8 mouse cellular contexts compared by ENCODE assay signal in the genomic region with DNA sequence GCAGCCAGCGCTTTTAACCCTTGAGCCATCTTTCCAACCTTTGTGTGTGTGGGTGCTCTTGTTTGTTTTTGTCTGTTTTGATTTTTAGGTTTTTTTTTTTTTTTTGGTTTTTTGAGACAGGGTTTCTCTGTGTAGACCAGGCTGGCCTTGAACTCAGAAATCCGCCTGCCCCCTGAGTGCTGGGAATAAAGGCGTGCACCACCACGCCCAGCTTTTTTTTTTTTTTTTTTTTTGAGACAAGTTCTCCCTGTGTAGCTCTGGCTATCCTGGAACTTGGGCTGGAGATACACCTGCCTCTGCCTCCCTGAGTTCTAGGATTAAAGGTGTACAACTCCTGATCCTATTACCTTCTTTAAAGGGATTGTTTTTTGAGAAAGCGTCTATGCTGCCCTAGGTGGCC. TPM values are rescaled to one million over a fixed set of nuclear protein-coding genes. Genes with fewer than 3 reads are reported as not detected.
DNase-seq lines count a peak whose midpoint lies in the region; ATAC-seq and TF ChIP-seq lines count a peak whose summit lies in the region.

No protein-coding gene starts in this region.

- no peak for TF ChIP-seq POLR2A in ES-Bruce4 (IDR thresholded peaks at IDR 0.05; ENCODE audit: insufficient read depth, low read length)

- no peaks in the 10 kb centered on the region for H3K27me3 ChIP-seq in heart, embryonic 10.5 days (ENCODE audit: insufficient read depth, poor library complexity, severe bottlenecking)
- no peaks in the 10 kb centered on the region for H3K27me3 ChIP-seq in ES-Bruce4 (ENCODE audit: control insufficient read depth, insufficient read depth, low read length, poor library complexity, severe bottlenecking)
- no peaks in the 10 kb centered on the region for H3K27me3 ChIP-seq in hindbrain, embryonic 12.5 days
- no peaks in the 10 kb centered on the region for H3K27me3 ChIP-seq in liver, embryonic 15.5 days

- no peaks in the 10 kb centered on the region for H3K9me3 ChIP-seq in heart, embryonic 10.5 days
- no peaks in the 10 kb centered on the region for H3K9me3 ChIP-seq in ES-Bruce4 (replicated peaks; ENCODE audit: control insufficient read depth, insufficient read depth, low read length, poor library complexity, severe bottlenecking)
- H3K9me3 ChIP-seq in hindbrain, embryonic 12.5 days (replicated peaks) = no peaks in the 10 kb centered on the region
- no peaks in the 10 kb centered on the region for H3K9me3 ChIP-seq in liver, embryonic 15.5 days (replicated peaks)

- no peak for DNase-seq in heart, embryonic 10.5 days (ENCODE audit: low spot score)
- no peak for DNase-seq in heart, adult 8-10 months (ENCODE audit: low spot score)
- no peak for DNase-seq in right cerebral cortex, postnatal 25 days
- DNase-seq in spleen, adult 18-20 months = no peak

- no peak for TF ChIP-seq EP300 in ES-Bruce4 (IDR thresholded peaks at IDR 0.05; ENCODE audit: insufficient read depth, low read depth, low read length)

- peaks cover 11% of the 10 kb centered on the region; the same call in 1 of the 2 replicates for H3K4me1 ChIP-seq in heart, embryonic 10.5 days
- peaks cover 2% of the 10 kb centered on the region for H3K4me1 ChIP-seq in ES-Bruce4 (ENCODE audit: control insufficient read depth, insufficient read depth, low read length)
- peaks cover 19% of the 10 kb centered on the region for H3K4me1 ChIP-seq in hindbrain, embryonic 12.5 days
- H3K4me1 ChIP-seq in liver, embryonic 15.5 days (replicated peaks) = peaks cover 60% of the 10 kb centered on the region

- peak overlapping the region; percentile 82 for H3K4me2 ChIP-seq in hindbrain, embryonic 12.5 days (replicated peaks)
- peak overlapping the region; percentile 97 for H3K4me2 ChIP-seq in liver, embryonic 15.5 days

- no peak for TF ChIP-seq CTCF in ES-Bruce4 (IDR thresholded peaks at IDR 0.05; ENCODE audit: low read depth, low read length)

- H3K27ac ChIP-seq in heart, embryonic 10.5 days = no peak overlapping the region
- H3K27ac ChIP-seq in ES-Bruce4 (ENCODE audit: insufficient read depth, low read length) = 0 out of 2 replicates have a peak overlapping the region, but pooled peaks have one; percentile 65
- no peak overlapping the region for H3K27ac ChIP-seq in hindbrain, embryonic 12.5 days
- H3K27ac ChIP-seq in liver, embryonic 15.5 days (replicated peaks) = peak overlapping the region; percentile 64

- 74% methylated on average over 5 of the region's 5 CpGs for WGBS in heart, embryonic 10.5 days
- 81% methylated on average over 5 of the region's 5 CpGs for WGBS in hindbrain, embryonic 12.5 days
- WGBS in liver, embryonic 15.5 days (ENCODE audit: insufficient replicate concordance) = 41% methylated on average over 5 of the region's 5 CpGs

- H3K9ac ChIP-seq in ES-Bruce4 (ENCODE audit: low read depth, poor library complexity, severe bottlenecking) = peak overlapping the region; percentile 89
- H3K9ac ChIP-seq in hindbrain, embryonic 12.5 days = peak overlapping the region; percentile 94; the same call in 1 of the 2 replicates
- peak overlapping the region; percentile 98 for H3K9ac ChIP-seq in liver, embryonic 15.5 days

- peak overlapping the region; percentile 98 for H3K4me3 ChIP-seq in heart, embryonic 10.5 days
- peak overlapping the region; percentile 77 for H3K4me3 ChIP-seq in ES-Bruce4 (ENCODE audit: low read depth, low read length)
- peak overlapping the region; percentile 73; the same call in 1 of the 2 replicates for H3K4me3 ChIP-seq in hindbrain, embryonic 12.5 days
- peak overlapping the region; percentile 98 for H3K4me3 ChIP-seq in liver, embryonic 15.5 days (replicated peaks)

- ATAC-seq in hindbrain, embryonic 12.5 days (ENCODE audit: low FRiP score) = no peak
- no peak for ATAC-seq in liver, embryonic 15.5 days (ENCODE audit: insufficient read depth)
- ATAC-seq in inflammation-experienced regulatory T-cells, adult 6 months = no peak

- peaks cover 28% of the 10 kb centered on the region for H3K36me3 ChIP-seq in heart, embryonic 10.5 days
- H3K36me3 ChIP-seq in ES-Bruce4 (ENCODE audit: control insufficient read depth, insufficient read depth, low read length, poor library complexity, severe bottlenecking) = peaks cover 27% of the 10 kb centered on the region
- H3K36me3 ChIP-seq in hindbrain, embryonic 12.5 days = peaks cover 6% of the 10 kb centered on the region; the same call in 1 of the 2 replicates
- peaks cover 34% of the 10 kb centered on the region for H3K36me3 ChIP-seq in liver, embryonic 15.5 days (replicated peaks)

RNA-seq across cellular contexts. Expression of gene Ptges3, which starts 2.4 kb away (rescaled TPM):
- polyA plus RNA-seq in heart, embryonic 10.5 days (2016; fragmentation: Nextera tagmentation; extraction: Ambion mirVana) = 403 and 465 TPM in 2 replicates
- 100 to 1,000 TPM in 1 of 4 experiments, 10 to 100 TPM in 3; 77.8 to 104 (median 91.6) TPM for total RNA-seq in heart, adult 8-10 months (2022)
- 759 and 788 TPM in 2 replicates for polyA plus RNA-seq in ES-Bruce4 (2011; ENCODE audit: insufficient read depth, insufficient read length, low read depth, missing spikeins)
- polyA plus RNA-seq in hindbrain, embryonic 12.5 days (2016; fragmentation: Nextera tagmentation; extraction: Ambion mirVana) = 495 and 513 TPM in 2 replicates
- polyA plus RNA-seq in liver, embryonic 15.5 days (2015; fragmentation: Nextera tagmentation; extraction: Ambion mirVana) = 188 and 217 TPM in 2 replicates
- polyA plus RNA-seq in inflammation-experienced regulatory T-cells, adult 6 months (2017; shearing (Covaris generic)) = 100 to 1,000 TPM; 186 to 360 (median 347) TPM

RNA-seq across cellular contexts. Expression of gene Atp5b, which starts 22.0 kb away (rescaled TPM):
- 3,536 and 4,735 TPM in 2 replicates for polyA plus RNA-seq in heart, embryonic 10.5 days (2016; fragmentation: Nextera tagmentation; extraction: Ambion mirVana)
- total RNA-seq in heart, adult 8-10 months (2022) = 1,000 to 10,000 TPM; 7,887 to 9,725 (median 8,934) TPM
- 1,323 and 1,329 TPM in 2 replicates for polyA plus RNA-seq in ES-Bruce4 (2011; ENCODE audit: insufficient read depth, insufficient read length, low read depth, missing spikeins)
- polyA plus RNA-seq in hindbrain, embryonic 12.5 days (2016; fragmentation: Nextera tagmentation; extraction: Ambion mirVana) = 1,948 and 1,970 TPM in 2 replicates
- 1,834 and 1,894 TPM in 2 replicates for polyA plus RNA-seq in liver, embryonic 15.5 days (2015; fragmentation: Nextera tagmentation; extraction: Ambion mirVana)
- polyA plus RNA-seq in inflammation-experienced regulatory T-cells, adult 6 months (2017; shearing (Covaris generic)) = 100 to 1,000 TPM; 459 to 529 (median 464) TPM

RNA-seq across cellular contexts. Expression of gene Naca, which starts 25.7 kb away (rescaled TPM):
- polyA plus RNA-seq in heart, embryonic 10.5 days (2016; fragmentation: Nextera tagmentation; extraction: Ambion mirVana) = 639 and 790 TPM in 2 replicates
- 100 to 1,000 TPM; 503 to 580 (median 537) TPM for total RNA-seq in heart, adult 8-10 months (2022)
- 1,269 and 1,335 TPM in 2 replicates for polyA plus RNA-seq in ES-Bruce4 (2011; ENCODE audit: insufficient read depth, insufficient read length, low read depth, missing spikeins)
- 673 and 675 TPM in 2 replicates for polyA plus RNA-seq in hindbrain, embryonic 12.5 days (2016; fragmentation: Nextera tagmentation; extraction: Ambion mirVana)
- 312 and 355 TPM in 2 replicates for polyA plus RNA-seq in liver, embryonic 15.5 days (2015; fragmentation: Nextera tagmentation; extraction: Ambion mirVana)
- polyA plus RNA-seq in inflammation-experienced regulatory T-cells, adult 6 months (2017; shearing (Covaris generic)) = 1,000 to 10,000 TPM in 2 of 3 experiments, 100 to 1,000 TPM in 1; 923 to 1,212 (median 1,047) TPM

RNA-seq across cellular contexts. Expression of gene Baz2a, which starts 30.3 kb away (rescaled TPM):
- polyA plus RNA-seq in heart, embryonic 10.5 days (2016; fragmentation: Nextera tagmentation; extraction: Ambion mirVana) = 10.1 and 12.0 TPM in 2 replicates
- 10 to 100 TPM; 21.3 to 22.8 (median 22.1) TPM for total RNA-seq in heart, adult 8-10 months (2022)
- polyA plus RNA-seq in ES-Bruce4 (2011; ENCODE audit: insufficient read depth, insufficient read length, low read depth, missing spikeins) = 166 and 170 TPM in 2 replicates
- 12.8 and 15.4 TPM in 2 replicates for polyA plus RNA-seq in hindbrain, embryonic 12.5 days (2016; fragmentation: Nextera tagmentation; extraction: Ambion mirVana)
- polyA plus RNA-seq in liver, embryonic 15.5 days (2015; fragmentation: Nextera tagmentation; extraction: Ambion mirVana) = 6.8 and 7.0 TPM in 2 replicates
- 10 to 100 TPM; 37.9 to 63.7 (median 44.3) TPM for polyA plus RNA-seq in inflammation-experienced regulatory T-cells, adult 6 months (2017; shearing (Covaris generic))

RNA-seq across cellular contexts. Expression of gene Prim1, which starts 46.1 kb away (rescaled TPM):
- polyA plus RNA-seq in heart, embryonic 10.5 days (2016; fragmentation: Nextera tagmentation; extraction: Ambion mirVana) = 66.7 and 80.5 TPM in 2 replicates
- 1 to 10 TPM; 1.5 to 2.2 (median 1.7) TPM for total RNA-seq in heart, adult 8-10 months (2022)
- 69.7 and 78.2 TPM in 2 replicates for polyA plus RNA-seq in ES-Bruce4 (2011; ENCODE audit: insufficient read depth, insufficient read length, low read depth, missing spikeins)
- 50.9 and 54.1 TPM in 2 replicates for polyA plus RNA-seq in hindbrain, embryonic 12.5 days (2016; fragmentation: Nextera tagmentation; extraction: Ambion mirVana)
- polyA plus RNA-seq in liver, embryonic 15.5 days (2015; fragmentation: Nextera tagmentation; extraction: Ambion mirVana) = 66.9 and 69.3 TPM in 2 replicates
- polyA plus RNA-seq in inflammation-experienced regulatory T-cells, adult 6 months (2017; shearing (Covaris generic)) = 10 to 100 TPM; 18.1 to 73.7 (median 18.2) TPM

Comparison
In these comparisons a context has a peak if more than half of its experiments do, and no peak if none do; other contexts are left out.
1. H3K27ac ChIP-seq: peak in ES-Bruce4 (single experiment) and liver, embryonic 15.5 days (single experiment); none in heart, embryonic 10.5 days (single experiment) and hindbrain, embryonic 12.5 days (single experiment).
2. Peak in every context shown above with its lines, with median percentiles within 50 percentile points of each other: H3K4me3 ChIP-seq and H3K9ac ChIP-seq.